Mouse (Mus musculus) urinary bladder, postnatal 14 days (tissue): ENCODE results near the gene Flt4.
"Not testable (repeated sequence)": the region's sequence is repeated elsewhere in the genome, so short reads cannot be mapped to it uniquely, and the experiment has no call there.

Experiments
- DNase-seq: peaks from one replicate; pipeline ENCODE4 v3.0.0; 2021; ENCODE audit warnings: low spot score

The Flt4 gene

DNA sequence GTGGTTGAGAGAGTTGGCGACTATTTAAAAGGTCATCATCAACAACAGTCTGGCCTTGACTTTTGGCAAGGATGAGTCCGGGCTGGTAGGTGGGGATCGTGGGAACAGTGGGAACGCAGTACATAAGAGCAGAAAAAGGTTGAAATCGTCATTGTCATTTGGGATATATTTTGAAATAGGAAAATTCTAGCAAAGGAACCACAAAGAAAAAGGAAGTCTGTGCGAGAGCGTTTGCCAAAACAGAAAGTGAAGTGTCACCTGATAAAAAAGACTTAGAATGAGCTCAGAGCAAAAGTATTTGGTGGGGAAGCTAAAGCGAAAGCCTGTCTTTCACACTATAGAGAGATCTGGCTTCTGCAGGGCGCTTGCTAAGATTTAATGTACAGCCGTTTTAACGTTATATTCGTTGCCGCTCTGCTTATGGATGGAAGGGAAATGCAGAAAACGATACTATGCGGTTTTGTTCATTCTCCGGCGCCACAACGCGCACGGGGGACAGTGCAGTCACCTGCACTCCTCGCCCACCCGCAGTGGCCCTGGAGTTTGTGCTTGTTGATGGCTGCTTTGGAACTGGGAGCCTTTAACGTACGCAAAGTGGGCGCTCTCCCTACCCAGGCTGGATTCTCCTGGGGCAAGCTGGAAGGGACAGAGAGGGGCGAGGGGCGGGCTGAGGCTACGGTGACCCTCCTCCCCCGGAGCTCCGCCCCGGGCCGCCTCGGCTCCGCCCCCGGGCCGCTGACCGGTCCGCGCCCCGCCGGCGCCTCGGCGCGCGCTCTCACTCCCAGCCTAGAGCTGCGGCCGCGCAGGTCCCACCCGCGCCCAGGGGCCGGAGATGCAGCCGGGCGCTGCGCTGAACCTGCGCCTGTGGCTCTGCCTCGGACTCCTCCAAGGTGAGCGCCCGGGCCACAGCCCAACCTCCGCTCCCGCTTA lies at the start of gene Flt4:
Gene Flt4, plus strand, starts transcription at position 326 of the 930 bp plus-strand sequence.
- DNase-seq, result not testable (repeated sequence)

DNA sequence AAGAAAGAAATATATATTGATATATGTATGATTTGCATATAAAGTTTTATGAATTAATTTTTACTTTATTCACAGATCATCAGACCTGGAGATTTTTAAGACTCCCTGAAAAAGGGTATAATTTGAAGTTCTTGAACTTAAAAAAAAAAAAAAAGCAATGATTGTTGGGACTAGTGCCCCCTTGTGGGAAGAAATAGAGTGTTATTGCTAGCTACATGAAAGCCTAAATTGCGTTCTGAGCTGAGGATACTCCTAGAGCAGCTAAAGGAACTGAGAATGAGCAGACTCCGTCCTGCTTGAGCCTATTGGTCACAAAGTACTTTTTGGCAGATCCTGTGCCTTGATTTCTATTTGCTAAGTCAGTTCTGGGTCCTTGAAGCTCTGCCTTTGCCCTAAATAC lies 34.0 kb upstream of the Flt4 start:
- DNase-seq, result not testable (repeated sequence)

DNA sequence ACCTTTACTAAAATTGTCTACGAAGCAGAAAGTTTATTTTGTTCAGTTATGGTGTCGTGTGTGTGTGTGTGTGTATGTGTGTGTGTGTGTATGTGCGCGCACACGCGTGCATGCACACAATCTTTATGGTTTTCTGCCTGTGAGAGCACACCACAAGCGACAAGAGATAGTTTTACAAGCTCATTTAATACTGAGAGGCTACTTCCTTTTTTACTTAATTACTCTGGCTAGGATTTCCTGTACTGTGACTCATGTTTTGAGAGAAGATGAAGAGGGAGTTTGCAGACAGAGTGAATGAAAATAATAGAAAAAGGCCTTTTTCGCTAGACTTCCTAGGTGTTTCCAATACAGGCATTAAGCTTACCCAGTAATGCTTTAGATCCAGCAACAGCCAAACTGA lies 28.6 kb upstream of the Flt4 start:
- not testable (repeated sequence) for DNase-seq

DNA sequence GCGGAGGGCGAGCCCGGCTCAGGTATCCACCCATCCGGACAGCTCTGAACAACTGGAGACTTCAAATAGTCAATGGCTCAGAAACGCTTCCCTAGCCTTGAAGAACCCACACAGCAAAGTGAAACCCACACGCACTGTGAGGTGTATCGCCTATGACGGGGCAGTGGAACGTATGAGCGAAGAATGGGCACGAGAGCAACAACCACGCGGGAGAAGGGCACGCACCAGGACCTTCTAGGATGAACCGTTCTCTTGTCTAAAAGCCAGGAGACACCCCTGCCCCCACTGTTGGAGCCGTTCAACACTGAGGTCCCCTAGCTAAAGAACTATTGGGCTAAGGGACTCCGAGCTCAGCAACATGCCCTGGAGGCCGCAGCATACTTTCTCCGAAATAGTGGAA lies 18.9 kb upstream of the Flt4 start:
- DNase-seq, result no peak

DNA sequence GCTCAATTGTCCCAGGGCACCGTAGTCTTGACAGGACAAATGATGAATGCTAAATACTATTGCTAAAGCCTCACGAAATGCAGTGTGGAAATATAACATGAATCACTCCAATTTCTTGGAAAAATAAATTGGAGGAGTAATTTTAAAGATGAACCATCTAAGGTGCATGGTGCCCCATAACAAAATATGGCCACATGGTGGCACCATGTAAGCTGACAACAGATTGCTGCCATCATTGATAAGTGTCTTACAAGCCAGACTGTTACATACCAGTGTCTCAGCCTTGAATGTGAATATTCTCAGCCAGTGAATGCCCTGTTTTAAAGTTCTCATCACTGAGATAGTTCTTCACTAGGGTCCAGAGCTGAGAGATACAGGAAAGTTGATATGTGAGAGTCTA lies 11.9 kb upstream of the Flt4 start:
- not testable (repeated sequence) for DNase-seq

DNA sequence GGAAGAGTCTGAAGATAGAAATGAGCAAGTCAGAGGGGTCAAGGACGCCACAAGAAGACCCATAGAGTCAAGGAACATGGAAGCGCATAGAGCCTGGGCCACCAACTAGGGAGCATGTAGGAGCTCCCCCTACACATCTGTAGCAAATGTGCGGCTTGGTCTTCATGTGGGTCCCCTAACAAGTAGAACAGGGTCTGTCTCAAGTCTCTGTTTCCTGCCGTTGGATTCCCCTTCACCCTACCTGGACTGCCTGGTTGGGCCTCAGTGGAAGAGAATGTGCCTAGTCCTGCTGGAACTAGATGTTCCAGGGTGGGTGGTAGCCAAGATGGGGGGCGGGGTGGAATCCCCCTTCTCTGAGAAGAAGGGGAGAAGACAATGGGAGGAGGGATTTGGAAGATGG lies 757 bp upstream of the Flt4 start:
- not testable (repeated sequence) for DNase-seq

DNA sequence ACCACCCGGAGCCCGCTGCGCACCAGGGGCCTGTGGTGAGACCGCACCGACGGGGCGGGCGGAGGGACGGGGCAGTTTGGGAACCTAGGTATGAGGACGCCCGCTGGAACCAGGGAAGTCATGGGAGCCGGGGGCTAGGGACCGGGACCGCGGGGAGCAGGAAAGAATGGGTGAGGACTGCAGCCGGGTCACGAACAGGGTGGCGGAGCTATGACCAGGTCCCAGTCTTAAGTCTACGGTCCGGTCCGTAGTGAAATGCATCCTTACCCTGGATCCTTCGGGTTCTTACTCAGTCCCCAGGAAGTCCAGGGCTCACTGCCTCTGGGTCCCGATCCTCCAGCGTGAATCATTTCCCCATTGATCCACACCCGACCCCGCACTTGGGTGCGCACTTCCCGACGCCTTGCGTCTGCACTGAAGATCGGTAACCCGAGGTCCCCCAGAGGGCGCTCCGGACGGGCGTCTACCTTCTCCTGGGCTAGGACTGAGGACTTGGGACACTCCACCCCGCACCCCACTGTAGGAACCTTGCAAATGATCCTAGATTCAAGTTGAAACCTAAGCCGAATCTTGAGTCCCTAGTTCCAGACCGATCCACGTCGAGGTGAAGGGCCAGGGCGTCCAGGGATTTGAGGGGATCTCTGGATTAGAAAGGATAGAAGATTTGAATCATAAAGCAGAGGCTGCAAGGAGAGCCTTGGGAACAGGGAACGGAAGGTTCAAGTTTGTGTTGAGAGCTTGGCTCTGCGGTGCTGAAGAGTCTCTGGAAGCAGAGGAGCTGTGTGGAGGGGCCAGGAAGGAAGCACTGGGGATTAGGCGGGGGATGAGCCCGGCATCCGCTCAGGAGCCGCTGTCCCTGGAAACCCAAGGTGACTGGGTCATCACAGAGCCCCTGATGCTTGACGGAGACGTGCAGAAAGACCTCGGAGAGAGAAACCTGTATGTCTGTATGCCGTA lies 1.1 kb downstream of the Flt4 start:
- DNase-seq, result not testable (repeated sequence)

DNA sequence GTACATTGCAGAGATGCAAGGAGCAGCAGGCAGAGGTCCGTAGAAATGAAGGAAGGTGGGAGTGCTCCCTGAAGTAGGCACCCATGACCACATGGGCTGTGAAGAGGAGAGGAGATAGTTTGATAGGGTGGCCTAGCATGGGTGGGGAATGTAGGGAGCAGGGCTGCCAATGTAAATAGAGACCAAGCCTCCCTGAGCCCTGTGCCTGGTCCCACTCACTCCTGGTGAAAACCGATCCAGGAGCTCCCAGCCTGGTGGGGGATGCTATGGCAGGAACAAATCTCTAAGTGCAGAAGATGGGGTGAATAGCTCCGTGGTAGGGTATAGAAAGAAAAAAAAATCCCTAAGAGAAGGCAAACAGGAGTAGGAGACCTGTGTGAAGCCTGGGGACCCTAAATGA lies 2.3 kb downstream of the Flt4 start:
- DNase-seq, result not testable (repeated sequence)

DNA sequence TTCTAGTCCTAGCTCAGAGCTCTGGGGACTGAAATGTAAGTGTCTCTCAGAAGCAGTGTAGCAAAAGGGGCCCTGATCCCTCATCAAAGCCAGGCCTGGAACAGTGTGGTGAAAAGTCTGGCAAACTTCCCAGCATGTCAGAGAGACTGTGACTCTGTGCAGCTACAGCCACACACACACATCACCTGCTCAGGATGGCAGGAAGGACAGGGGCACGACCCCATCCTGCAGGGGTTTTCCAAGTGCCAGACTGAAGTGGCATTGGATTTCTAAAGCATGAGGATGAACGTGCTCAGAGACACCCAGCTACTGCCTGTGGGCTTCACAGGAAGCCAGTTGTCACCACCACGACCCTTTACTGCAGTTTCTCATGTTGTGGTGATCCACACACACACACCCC lies 3.1 kb downstream of the Flt4 start:
- DNase-seq, result no peak

DNA sequence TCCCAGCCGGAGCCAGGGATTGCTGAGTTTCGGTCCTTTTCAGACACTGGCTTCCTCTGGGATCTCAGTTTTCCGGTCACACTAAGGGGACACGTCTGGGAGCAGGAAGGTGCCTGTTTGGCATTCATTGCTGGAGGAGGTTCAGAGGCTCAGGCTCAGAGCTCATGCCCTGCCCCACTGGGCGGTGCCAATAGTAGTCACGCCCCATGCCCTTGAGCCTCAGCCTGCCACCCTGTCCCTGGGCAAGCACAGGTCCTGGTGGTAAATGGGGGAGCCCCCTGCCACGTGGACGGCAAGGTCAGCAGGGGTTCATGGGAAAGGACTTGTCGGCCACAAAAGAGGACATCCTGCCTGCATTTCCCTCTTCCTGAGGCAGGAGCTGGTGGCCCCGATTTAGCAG lies 4.3 kb downstream of the Flt4 start:
- DNase-seq, result no peak

DNA sequence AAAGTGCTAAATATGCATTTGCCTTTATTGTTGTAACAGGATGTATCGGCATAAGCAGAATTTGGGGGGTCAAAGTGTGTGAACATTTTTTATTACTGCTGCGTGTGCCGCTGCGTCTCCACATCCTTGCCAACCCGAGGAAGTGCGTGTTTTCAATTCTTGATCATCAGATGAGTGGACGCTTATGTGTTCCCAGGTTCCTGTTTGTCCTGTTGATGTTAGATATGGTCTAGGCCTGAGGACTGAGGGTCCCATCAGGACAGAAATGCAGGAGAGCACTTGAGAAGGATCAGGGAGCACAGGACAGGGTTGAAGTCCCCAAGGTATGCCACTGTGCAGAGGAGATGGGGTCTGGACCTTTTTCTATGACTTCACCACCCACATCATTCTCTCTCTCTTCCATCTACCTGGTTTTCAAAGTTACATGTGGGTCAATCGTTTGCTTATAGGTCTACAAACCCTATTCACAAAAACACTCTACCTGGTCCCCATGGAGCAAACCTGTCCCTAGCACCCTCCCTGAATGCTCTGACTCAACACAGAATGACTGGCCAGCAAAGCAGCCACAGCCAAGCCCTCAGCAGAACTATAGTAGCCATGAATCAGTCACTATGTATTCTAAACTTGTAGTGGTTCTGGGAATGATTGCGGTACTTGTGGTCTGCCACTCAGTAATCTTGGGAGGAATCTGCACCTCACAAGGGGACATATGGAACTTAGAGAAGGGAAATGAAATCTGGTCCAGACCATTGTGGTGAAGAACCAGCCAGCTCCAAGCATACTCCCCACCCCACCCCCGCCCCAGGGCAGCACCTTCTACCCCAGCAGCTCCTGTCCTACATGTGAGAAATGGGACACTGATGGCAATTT lies 7.0 kb downstream of the Flt4 start:
- DNase-seq, result no peak

DNA sequence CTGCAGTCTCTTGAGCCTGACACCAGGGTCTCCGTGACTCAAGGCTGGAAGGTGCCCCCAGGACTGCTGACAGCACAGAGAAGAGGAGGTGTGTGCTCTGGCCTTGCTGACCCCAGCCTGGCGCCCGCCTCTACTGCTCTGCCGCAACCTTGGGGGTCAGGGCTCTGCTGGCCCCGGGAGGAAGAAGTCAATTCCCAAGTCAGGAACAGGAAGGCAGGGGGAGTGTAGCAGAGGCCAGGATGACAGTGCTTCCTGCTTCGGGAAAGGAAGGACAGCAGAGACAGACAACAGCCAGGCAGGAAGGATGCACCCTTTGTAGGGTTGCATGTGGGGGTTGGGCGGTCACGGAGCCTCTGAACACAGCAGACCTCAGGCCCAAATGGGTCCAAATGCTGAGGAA lies 9.4 kb downstream of the Flt4 start:
- no peak for DNase-seq

DNA sequence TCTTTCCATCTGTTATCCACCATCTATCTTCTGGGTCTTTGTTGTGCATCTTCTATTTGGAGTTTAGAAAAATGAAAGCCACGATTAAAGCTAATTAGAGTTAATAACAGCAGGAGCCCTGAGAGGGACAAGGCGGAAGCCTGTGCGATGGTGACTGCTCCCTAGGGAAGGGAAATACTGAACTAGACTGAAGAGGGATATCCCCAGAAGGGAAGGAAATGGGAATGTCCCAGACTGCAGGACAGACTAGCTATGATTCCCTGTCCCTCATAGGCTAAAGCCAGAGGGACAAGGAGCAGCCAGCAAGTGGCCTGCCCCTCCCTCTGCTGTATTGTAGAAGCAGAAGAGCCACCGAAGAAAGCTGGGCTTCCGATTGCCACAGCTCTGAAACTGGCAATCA lies 12.9 kb downstream of the Flt4 start:
- no peak for DNase-seq

DNA sequence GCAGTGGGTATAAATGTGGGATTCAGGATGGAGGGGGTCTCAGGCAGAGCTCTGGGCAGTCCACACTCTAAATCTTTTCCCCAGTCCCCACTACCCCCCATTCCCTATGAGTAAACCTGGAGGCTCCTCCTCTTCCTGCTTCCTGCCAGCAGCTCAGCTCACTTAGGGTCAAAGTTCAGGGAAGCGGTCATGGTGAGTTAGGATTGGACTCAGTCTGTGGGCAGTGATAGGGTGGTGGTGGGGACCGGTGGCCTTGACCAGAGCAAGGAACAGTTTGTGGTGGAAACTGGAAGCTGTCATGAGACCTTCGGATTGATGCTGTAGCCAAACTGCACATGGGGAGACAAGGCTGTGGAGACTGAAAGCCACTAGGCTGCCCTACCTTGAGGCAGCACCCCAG lies 15.1 kb downstream of the Flt4 start:
- no peak for DNase-seq

DNA sequence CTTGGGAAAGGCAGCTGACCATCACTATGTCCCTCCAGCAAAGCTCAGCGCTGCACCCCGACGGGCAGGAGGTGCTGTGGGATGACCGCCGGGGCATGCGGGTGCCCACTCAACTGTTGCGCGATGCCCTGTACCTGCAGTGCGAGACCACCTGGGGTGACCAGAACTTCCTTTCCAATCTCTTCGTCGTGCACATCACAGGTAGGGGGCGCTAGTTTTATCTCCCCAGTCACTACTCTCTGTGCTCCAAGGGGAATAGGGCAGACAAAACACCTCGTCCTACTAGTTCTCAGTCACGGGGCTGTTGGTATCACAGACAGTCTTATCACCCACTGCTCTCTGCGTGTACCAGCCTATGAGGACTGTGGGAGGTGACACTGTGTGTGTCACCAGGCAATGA lies 16.8 kb downstream of the Flt4 start:
- DNase-seq, result no peak

DNA sequence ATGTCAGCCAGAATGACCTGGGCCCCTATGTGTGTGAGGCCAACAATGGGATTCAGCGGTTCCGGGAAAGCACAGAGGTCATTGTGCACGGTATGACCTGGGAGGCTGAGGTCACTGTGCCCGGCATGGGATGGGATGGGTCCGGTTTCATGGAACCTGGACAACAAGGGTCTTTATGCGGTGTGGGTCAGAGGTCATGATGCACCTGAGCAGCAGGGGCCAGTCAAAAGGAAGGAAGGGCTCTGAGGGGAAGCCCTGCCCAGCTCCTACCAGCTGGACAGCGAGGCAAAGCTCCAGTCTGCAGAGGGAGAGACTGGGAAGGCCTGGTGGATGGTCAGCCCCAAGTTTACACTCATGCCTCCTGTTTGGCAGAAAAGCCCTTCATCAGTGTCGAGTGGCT lies 17.7 kb downstream of the Flt4 start:
- DNase-seq, result no peak

DNA sequence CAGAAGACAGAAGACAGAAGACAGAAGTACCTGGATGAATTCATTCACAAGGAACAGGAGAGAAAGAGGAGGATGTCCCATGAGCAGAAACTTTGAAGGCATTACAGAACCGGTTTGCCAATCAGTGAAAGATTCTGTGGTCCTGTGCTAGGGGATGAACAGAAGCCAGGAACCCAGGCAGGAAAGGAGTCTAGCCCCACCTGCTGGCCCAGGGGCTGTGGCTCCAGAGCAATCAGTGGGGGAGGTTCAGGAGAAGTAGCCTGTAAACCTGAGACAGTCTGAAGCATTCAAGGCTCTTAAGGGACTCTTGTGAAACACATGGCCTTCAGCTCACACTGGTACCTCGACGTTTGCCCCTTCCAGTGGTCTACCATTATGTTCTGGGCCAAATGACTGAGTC lies 22.1 kb downstream of the Flt4 start:
- DNase-seq, result no peak

DNA sequence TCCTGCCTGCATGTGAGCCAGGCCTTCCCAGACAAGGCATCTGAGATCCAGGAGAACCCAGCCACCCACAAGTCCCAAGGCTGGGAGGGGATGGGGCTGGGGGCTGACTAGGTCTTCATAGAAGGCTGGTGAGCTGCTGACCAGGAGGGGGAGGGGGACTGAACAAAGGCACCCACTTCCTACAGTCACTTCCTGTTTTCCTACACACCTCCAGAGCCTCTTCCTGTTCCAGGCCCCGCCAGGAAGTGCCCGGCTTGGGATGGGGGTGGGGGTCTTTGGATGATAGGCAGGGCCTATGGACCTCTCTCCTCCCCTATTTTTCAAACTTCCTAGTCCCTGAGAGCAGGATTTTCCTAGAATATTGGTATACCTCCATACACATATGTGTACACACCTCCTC lies 23.2 kb downstream of the Flt4 start:
- DNase-seq, result no peak

DNA sequence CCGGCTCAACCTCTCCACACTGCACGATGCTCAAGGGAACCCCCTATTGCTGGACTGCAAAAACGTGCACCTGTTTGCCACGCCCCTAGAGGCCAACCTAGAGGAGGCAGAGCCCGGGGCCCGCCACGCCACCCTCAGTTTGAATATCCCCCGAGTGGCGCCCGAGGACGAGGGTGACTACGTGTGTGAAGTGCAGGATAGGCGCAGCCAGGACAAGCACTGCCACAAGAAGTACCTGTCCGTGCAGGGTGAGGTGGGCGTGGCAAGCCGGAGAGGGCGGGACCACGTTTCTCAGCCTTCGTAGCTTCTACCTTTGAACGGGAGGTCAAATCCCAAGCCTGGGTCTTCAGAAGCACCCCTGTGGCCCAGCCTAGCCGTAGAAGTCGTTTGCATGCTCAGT lies 25.0 kb downstream of the Flt4 start:
- DNase-seq, result no peak

DNA sequence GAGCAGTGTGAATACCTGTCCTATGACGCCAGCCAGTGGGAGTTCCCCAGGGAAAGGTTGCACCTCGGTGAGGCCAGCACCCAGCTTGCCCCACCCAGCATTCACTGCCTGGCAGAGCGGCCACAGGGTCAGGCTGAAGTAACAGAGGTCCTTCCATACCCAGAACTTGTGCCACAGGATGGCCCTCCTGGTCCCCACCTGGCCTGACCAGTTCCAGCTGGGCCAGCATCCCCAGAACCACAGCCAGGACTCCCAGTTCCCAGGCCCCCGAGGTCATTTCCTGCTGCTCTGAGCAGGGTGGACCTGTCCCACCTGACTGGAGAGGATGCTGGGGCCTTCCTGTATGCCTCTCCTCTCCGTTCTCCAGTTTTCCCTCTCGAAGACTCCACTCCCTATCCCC lies 26.6 kb downstream of the Flt4 start:
- no peak for DNase-seq

DNA sequence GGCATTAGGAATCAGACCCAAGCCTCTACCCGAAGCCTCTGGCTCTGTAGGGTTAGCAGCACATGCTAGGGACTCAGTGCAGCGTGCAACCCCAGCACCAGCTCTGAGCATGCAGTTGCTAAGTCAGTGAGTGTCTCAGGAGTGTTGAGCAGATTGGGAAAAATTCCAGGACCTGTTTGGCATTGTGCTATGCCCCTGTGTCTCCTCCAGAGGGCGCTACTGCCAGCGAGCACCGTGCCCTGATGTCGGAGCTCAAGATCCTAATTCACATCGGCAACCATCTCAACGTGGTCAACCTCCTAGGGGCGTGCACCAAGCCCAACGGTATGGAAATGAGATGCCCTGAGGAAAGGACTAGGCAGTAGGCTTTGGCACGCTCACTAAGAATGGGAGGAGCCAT lies 27.4 kb downstream of the Flt4 start:
- DNase-seq, result no peak

DNA sequence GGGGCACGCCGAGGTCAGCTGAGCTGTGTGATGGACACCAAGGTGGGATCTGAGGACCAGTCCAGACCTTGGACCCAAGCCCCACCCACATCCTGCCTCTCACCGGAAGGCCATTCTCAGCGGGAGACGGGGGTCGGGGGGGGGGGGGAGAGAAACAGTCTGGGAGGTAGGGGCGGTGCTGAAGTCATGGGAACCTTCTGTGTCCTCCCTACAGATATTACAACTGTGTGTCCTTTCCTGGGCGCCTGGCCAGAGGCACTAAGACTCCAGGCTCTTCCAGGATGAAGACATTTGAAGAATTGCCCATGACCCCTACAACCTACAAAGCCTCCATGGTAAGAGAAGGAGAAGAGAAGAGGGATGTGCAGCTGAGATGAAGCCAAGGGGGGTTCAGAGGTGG lies 36.6 kb downstream of the Flt4 start:
- no peak for DNase-seq
